Mouse (Mus musculus) kidney, postnatal 0 days (tissue): ENCODE measurements at regions not wholly inside any gene's neighbourhood (a gene's known extent, or its start where the extent isn't known, plus 50 kb on each side); places are given as distances from the start of the nearest gene placed in this dataset.

Experiments used
- ATAC-seq: fragments of 200-750 bp; cut with Nextera tagmentation; replicated peaks from 2 replicates; pipeline ENCODE4 v1.8.0; 2017; ENCODE audit warnings: low read depth, moderate number of reproducible peaks, moderate TSS enrichment, moderate library complexity; ENCODE audit not compliant: low FRiP score
- DNase-seq: peaks from one replicate; pipeline ENCODE4 v3.0.0-alpha.2; 2016; ENCODE audit warnings: low spot score
- H3K27ac ChIP-seq: fragments of 300-500 bp; sonication (generic); 2 replicates; pipeline ENCODE4 v1.5.1; 2014; ENCODE audit warnings: mild to moderate bottlenecking
- H3K27me3 ChIP-seq: fragments of 300-500 bp; sonication (generic); 2 replicates; pipeline ENCODE4 v1.6.1; 2014; ENCODE audit warnings: low read length, mixed read lengths; ENCODE audit not compliant: insufficient read depth
- H3K36me3 ChIP-seq: fragments of 300-500 bp; sonication (generic); 2 replicates; pipeline ENCODE4 v1.6.1; 2014; ENCODE audit warnings: low read length, mixed read lengths; ENCODE audit not compliant: insufficient read depth
- H3K4me1 ChIP-seq: fragments of 300-500 bp; sonication (generic); replicated peaks from 2 replicates; pipeline ENCODE4 v1.6.1; 2014; ENCODE audit warnings: antibody characterized with exemption, low read length, mixed read lengths; ENCODE audit not compliant: insufficient read depth
- H3K4me2 ChIP-seq: fragments of 300-500 bp; sonication (generic); 2 replicates; pipeline ENCODE4 v1.6.1; 2014; ENCODE audit warnings: mild to moderate bottlenecking, low read length, moderate library complexity, mixed read lengths
- H3K4me3 ChIP-seq: fragments of 300-500 bp; sonication (generic); replicated peaks from 2 replicates; pipeline ENCODE4 v1.5.1; 2014; ENCODE audit warnings: low read depth, low read length
- H3K9ac ChIP-seq: fragments of 300-500 bp; sonication (generic); 2 replicates; pipeline ENCODE4 v1.6.1; 2014; ENCODE audit warnings: low read depth, low read length
- H3K9me3 ChIP-seq: fragments of 300-500 bp; sonication (generic); replicated peaks from 2 replicates; pipeline ENCODE4 v1.6.1; 2016; ENCODE audit warnings: low read length, inconsistent platforms, mixed read lengths
- CTCF ChIP-seq: IDR thresholded peaks from 2 replicates; pipeline ENCODE4 v1.5.1; 2016; ENCODE audit warnings: antibody characterized with exemption, low read depth, mild to moderate bottlenecking, moderate library complexity
- WGBS: fragments of 180-500 bp; shearing (Covaris S2); extraction: QIAGEN DNeasy Blood & Tissue Kit; methylation state at CpG from one replicate; pipeline ENCODE4 v1.1.7; 2014; 5-methylcytosine and 5-hydroxymethylcytosine counted together

- no peak overlapping the region for H3K4me2 ChIP-seq
- no peak overlapping the region for H3K4me3 ChIP-seq
- WGBS: 60% methylated on average over 10 of the region's 10 CpGs
- H3K9me3 ChIP-seq: no peaks in the 10 kb centered on the region
- no peak for DNase-seq
- no peak for ATAC-seq
- H3K36me3 ChIP-seq: no peaks in the 10 kb centered on the region
- no peaks in the 10 kb centered on the region for H3K4me1 ChIP-seq
- H3K27me3 ChIP-seq: no peaks in the 10 kb centered on the region
- no peak for TF ChIP-seq CTCF
- no peak overlapping the region for H3K27ac ChIP-seq
- H3K9ac ChIP-seq: no peak overlapping the region
Measured at GRCm38 (mm10) chr1:90300229-90300628, 96.4 kb downstream of the Ackr3 start.

GRCm38 (mm10) chr1:90304331-90304730 lies 100.6 kb downstream of the Ackr3 start:
- WGBS: 64% methylated on average over 7 of the region's 7 CpGs

GRCm38 (mm10) chr1:90311016-90311415 lies 107.2 kb downstream of the Ackr3 start:
- Histone ChIP-seq H3K36me3 (no peaks in the 10 kb centered on the region), H3K4me3 (no peak overlapping the region), H3K27ac (no peak overlapping the region), H3K9ac (no peak overlapping the region), H3K4me2 (no peak overlapping the region), H3K27me3 (no peaks in the 10 kb centered on the region), H3K9me3 (no peaks in the 10 kb centered on the region), H3K4me1 (no peaks in the 10 kb centered on the region)
- DNase-seq (no peak), ATAC-seq (no peak)
- WGBS: 55% methylated on average over 3 of the region's 3 CpGs
- TF ChIP-seq CTCF: no peak

More at GRCm38 (mm10) chr1:90304331-90304730, 100.6 kb downstream of the Ackr3 start:
- no peak for TF ChIP-seq CTCF
- no peak overlapping the region for H3K4me2 ChIP-seq
- DNase-seq (no peak), ATAC-seq (no peak)
- no peak overlapping the region for H3K27ac ChIP-seq
- H3K4me1 ChIP-seq: no peaks in the 10 kb centered on the region
- H3K9me3 ChIP-seq: no peaks in the 10 kb centered on the region
- H3K4me3 ChIP-seq: no peak overlapping the region
- H3K27me3 ChIP-seq: no peaks in the 10 kb centered on the region
- H3K36me3 ChIP-seq: no peaks in the 10 kb centered on the region
- no peak overlapping the region for H3K9ac ChIP-seq

- H3K9ac ChIP-seq: no peak overlapping the region
- DNase-seq (no peak), ATAC-seq (no peak)
- no peaks in the 10 kb centered on the region for H3K36me3 ChIP-seq
- no peak overlapping the region for H3K4me3 ChIP-seq
- no peak overlapping the region for H3K4me2 ChIP-seq
- 66% methylated on average over 8 of the region's 8 CpGs for WGBS
- no peak overlapping the region for H3K27ac ChIP-seq
- TF ChIP-seq CTCF: no peak
- no peaks in the 10 kb centered on the region for H3K27me3 ChIP-seq
- no peaks in the 10 kb centered on the region for H3K4me1 ChIP-seq
- no peaks in the 10 kb centered on the region for H3K9me3 ChIP-seq
Measured at GRCm38 (mm10) chr1:90311649-90312442, 108.1 kb downstream of the Ackr3 start.

GRCm38 (mm10) chr1:90313750-90314359 lies 110.1 kb downstream of the Ackr3 start:
- Histone ChIP-seq H3K36me3 (no peaks in the 10 kb centered on the region), H3K4me2 (no peak overlapping the region), H3K4me3 (no peak overlapping the region), H3K9me3 (no peaks in the 10 kb centered on the region), H3K27ac (no peak overlapping the region), H3K27me3 (no peaks in the 10 kb centered on the region), H3K4me1 (no peaks in the 10 kb centered on the region), H3K9ac (no peak overlapping the region)
- no peak for ATAC-seq
- DNase-seq: no peak
- 87% methylated on average over 12 of the region's 12 CpGs for WGBS
- TF ChIP-seq CTCF: no peak

- no peak overlapping the region for H3K27ac ChIP-seq
- no peak overlapping the region for H3K4me2 ChIP-seq
- no peaks in the 10 kb centered on the region for H3K36me3 ChIP-seq
- H3K9me3 ChIP-seq: no peaks in the 10 kb centered on the region
- H3K4me1 ChIP-seq: no peaks in the 10 kb centered on the region
- no peak for TF ChIP-seq CTCF
- no peak for DNase-seq
- H3K27me3 ChIP-seq: no peaks in the 10 kb centered on the region
- no peak overlapping the region for H3K9ac ChIP-seq
- no peak for ATAC-seq
- no peak overlapping the region for H3K4me3 ChIP-seq
- WGBS: 65% methylated on average over 6 of the region's 6 CpGs
Measured at GRCm38 (mm10) chr1:90317902-90318301, 114.1 kb downstream of the Ackr3 start.
